Mouse (Mus musculus) embryonic facial prominence, embryonic 15.5 days (tissue): ENCODE results near the gene Pawr. TPM values are rescaled to one million over a fixed set of nuclear protein-coding genes. Genes with fewer than 3 reads are reported as not detected.

Experiments
- ATAC-seq: fragments of 200-750 bp; cut with Nextera tagmentation; 2 replicates; pipeline ENCODE4 v1.8.0; 2017; ENCODE audit warnings: low read depth, moderate TSS enrichment; ENCODE audit not compliant: insufficient number of reproducible peaks, low FRiP score, low TSS enrichment
- H3K27ac ChIP-seq: fragments of 300-500 bp; sonication (generic); replicated peaks from 2 replicates; pipeline ENCODE4 v1.5.1; 2015; ENCODE audit warnings: mild to moderate bottlenecking, inconsistent platforms
- H3K27me3 ChIP-seq: fragments of 300-500 bp; sonication (generic); 2 replicates; pipeline ENCODE4 v1.6.1; 2015; ENCODE audit warnings: inconsistent platforms
- H3K36me3 ChIP-seq: fragments of 300-500 bp; sonication (generic); 2 replicates; pipeline ENCODE4 v1.6.1; 2015; ENCODE audit warnings: mild to moderate bottlenecking, inconsistent platforms
- H3K4me1 ChIP-seq: fragments of 300-500 bp; sonication (generic); 2 replicates; pipeline ENCODE4 v1.6.1; 2015; ENCODE audit warnings: inconsistent platforms
- H3K4me2 ChIP-seq: fragments of 300-500 bp; sonication (generic); replicated peaks from 2 replicates; pipeline ENCODE4 v1.6.1; 2015; ENCODE audit warnings: mild to moderate bottlenecking, inconsistent platforms
- H3K4me3 ChIP-seq: fragments of 300-500 bp; sonication (generic); replicated peaks from 2 replicates; pipeline ENCODE4 v1.5.1; 2015; ENCODE audit warnings: mild to moderate bottlenecking, inconsistent platforms
- H3K9ac ChIP-seq: fragments of 300-500 bp; sonication (generic); 2 replicates; pipeline ENCODE4 v1.6.1; 2015; ENCODE audit warnings: inconsistent platforms
- H3K9me3 ChIP-seq: fragments of 300-500 bp; sonication (generic); replicated peaks from 2 replicates; pipeline ENCODE4 v1.6.1; 2016; ENCODE audit warnings: inconsistent platforms
- WGBS: fragments of 180-500 bp; shearing (Covaris S2); methylation state at CpG from one replicate; pipeline ENCODE4 v1.1.7; 2015; 5-methylcytosine and 5-hydroxymethylcytosine counted together
- microRNA-seq: library from miRNA; unstranded; fragments of <30 nt; microRNA quantifications from one replicate; pipeline ENCODE4, GENCODE M21; 2016; ENCODE audit warnings: borderline number of aligned reads
- polyA plus RNA-seq: library from polyadenylated mRNA; unstranded; fragments of >200 nt; fragmentation: Nextera tagmentation; extraction: Ambion mirVana; gene quantifications from 2 replicates; pipeline ENCODE4 v1.2.1, GENCODE M21; 2015

The Pawr gene
- polyA plus RNA-seq, 1 experiment from 2014 or later = 9.7 TPM

GRCm38 (mm10) chr10:108455204-108455603 lies 123.3 kb downstream of the Pawr start:
- no peak for ATAC-seq
- 73% methylated on average over 10 of the region's 10 CpGs for WGBS
- no peaks in the 10 kb centered on the region for H3K4me1 ChIP-seq
- H3K36me3 ChIP-seq = no peaks in the 10 kb centered on the region
- no peaks in the 10 kb centered on the region for H3K9me3 ChIP-seq
- H3K4me2 ChIP-seq = no peak overlapping the region
- no peak overlapping the region for H3K27ac ChIP-seq
- no peak overlapping the region for H3K4me3 ChIP-seq
- no peaks in the 10 kb centered on the region for H3K27me3 ChIP-seq
- no peak overlapping the region for H3K9ac ChIP-seq

GRCm38 (mm10) chr10:108455883-108456282 lies 124.0 kb downstream of the Pawr start:
- no peak for ATAC-seq
- H3K9ac ChIP-seq = no peak overlapping the region
- 82% methylated on average over 2 of the region's 2 CpGs for WGBS
- H3K27me3 ChIP-seq = no peaks in the 10 kb centered on the region
- no peak overlapping the region for H3K27ac ChIP-seq
- no peak overlapping the region for H3K4me2 ChIP-seq
- no peaks in the 10 kb centered on the region for H3K9me3 ChIP-seq
- H3K36me3 ChIP-seq = no peaks in the 10 kb centered on the region
- H3K4me3 ChIP-seq = no peak overlapping the region
- no peaks in the 10 kb centered on the region for H3K4me1 ChIP-seq

GRCm38 (mm10) chr10:108457054-108457453 lies 125.1 kb downstream of the Pawr start:
- Histone ChIP-seq H3K4me3 (no peak overlapping the region), H3K9me3 (no peaks in the 10 kb centered on the region), H3K4me1 (no peaks in the 10 kb centered on the region), H3K4me2 (no peak overlapping the region), H3K9ac (no peak overlapping the region), H3K27me3 (no peaks in the 10 kb centered on the region), H3K27ac (no peak overlapping the region), H3K36me3 (no peaks in the 10 kb centered on the region)
- ATAC-seq = no peak
- WGBS = 98% methylated on average over 2 of the region's 2 CpGs

- H3K27me3 ChIP-seq = no peaks in the 10 kb centered on the region
- no peaks in the 10 kb centered on the region for H3K36me3 ChIP-seq
- no peak overlapping the region for H3K9ac ChIP-seq
- ATAC-seq = no peak
- no peak overlapping the region for H3K27ac ChIP-seq
- no peaks in the 10 kb centered on the region; the same call in 1 of the 2 replicates for H3K4me1 ChIP-seq
- 86% methylated on average over 2 of the region's 2 CpGs for WGBS
- no peak overlapping the region for H3K4me2 ChIP-seq
- H3K9me3 ChIP-seq = no peaks in the 10 kb centered on the region
- no peak overlapping the region for H3K4me3 ChIP-seq
These were observed 129.9 kb downstream of the Pawr start for GRCm38 (mm10) chr10:108461862-108462261.

Small RNA genes lying within 50 kb of the gene (microRNA-seq; reads per million reads assigned to microRNA genes)
- gene Gm25591 = not detected

Other genes with a start within 250 kb of the Pawr start
- 81.6 and 83.9 TPM in 2 replicates for gene Ppp1r12a, start 169.9 kb upstream of the Pawr start, polyA plus RNA-seq